Mouse (Mus musculus): Measurements from ENCODE around the gene Zfp872. TPM values are rescaled to one million over a fixed set of nuclear protein-coding genes. Genes with fewer than 3 reads are reported as not detected.
"Not testable (repeated sequence)": the region's sequence is repeated elsewhere in the genome, so short reads cannot be mapped to it uniquely, and the experiment has no call there.

The Zfp872 gene
- total RNA-seq (2021) = not detected
- long read RNA-seq, experiment 1 = 0 reads
- long read RNA-seq, experiment 2 = 0 reads

DNA sequence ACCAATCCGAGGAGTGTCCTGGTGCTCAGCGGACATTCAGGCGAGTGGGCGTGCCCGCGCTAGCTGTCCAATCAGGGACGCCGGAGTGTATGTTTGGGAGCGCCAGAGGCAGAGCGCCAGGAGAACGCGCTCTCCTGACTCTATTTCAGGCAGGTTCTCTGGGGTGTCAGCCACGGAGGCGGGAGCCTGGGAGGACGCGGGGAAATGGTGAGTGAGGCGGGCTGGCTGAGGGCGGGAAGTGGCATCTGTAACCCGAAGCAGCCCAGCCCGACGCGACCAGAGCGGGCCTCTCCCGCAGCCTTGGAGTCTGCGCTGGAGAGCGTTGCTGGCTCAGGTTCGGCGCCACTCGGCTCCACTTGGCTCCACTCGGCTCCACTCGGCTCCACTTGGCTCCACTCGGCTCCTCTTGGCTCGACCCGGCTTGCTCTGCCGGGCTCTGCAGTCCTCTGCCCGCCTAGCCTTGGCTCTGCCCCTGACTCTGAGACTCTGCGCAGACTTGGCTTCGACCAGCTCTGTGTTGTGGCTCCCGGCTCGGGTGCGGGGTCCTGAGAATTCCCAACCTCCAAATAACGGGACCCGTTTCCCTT is at the start of gene Zfp872:
Zfp872 (plus strand) TSS at position 66 of the 587 bp plus-strand sequence.
- DNase-seq = peak; percentile 11 to 16

DNA sequence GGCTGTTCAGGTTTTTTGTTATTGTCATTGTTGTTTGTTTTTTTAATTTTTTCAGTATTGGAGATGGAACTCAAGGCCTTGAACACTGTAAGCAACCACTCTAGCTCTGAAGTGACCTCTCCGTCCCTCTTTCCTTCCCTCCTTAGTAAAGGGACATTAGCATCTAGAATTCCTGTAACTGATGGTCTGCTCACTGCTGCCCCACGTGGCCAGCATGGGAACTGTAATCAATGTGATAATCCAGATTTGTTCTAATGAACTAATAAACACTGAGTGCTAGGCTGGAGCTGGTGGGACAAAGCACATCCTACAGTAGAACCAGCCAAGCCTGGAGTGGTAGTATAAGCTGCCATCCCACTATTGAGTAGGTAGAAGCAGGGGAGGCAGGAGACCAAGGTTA is 49.4 kb upstream of the Zfp872 start:
- intact Hi-C loops (cut with DNase I) = no loop called here
- DNase-seq = no peak

More for the DNA sequence above, at the start of gene Zfp872:
- intact Hi-C loops (cut with DNase I) = no loop called here

DNA sequence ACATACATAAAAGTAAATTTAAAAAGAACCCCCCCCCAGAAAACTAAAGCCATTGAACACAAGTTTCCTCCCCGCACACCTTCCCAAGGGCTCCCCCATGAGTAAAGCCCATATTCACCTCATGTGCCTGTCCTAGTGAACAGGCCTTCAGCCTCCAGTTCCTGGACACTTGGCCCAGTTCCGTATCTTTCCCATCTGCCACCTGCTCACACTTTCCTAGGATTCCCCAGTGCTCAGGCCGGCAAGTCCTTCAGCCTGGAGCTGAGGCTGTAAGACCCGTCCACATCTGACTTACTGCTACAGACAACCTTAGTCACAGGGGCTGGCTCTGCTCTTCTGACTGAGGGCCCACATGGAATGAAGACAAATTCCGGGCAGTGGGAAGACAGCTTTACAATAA is 48.1 kb upstream of the Zfp872 start:
- intact Hi-C loops (cut with DNase I) = no loop called here

DNA sequence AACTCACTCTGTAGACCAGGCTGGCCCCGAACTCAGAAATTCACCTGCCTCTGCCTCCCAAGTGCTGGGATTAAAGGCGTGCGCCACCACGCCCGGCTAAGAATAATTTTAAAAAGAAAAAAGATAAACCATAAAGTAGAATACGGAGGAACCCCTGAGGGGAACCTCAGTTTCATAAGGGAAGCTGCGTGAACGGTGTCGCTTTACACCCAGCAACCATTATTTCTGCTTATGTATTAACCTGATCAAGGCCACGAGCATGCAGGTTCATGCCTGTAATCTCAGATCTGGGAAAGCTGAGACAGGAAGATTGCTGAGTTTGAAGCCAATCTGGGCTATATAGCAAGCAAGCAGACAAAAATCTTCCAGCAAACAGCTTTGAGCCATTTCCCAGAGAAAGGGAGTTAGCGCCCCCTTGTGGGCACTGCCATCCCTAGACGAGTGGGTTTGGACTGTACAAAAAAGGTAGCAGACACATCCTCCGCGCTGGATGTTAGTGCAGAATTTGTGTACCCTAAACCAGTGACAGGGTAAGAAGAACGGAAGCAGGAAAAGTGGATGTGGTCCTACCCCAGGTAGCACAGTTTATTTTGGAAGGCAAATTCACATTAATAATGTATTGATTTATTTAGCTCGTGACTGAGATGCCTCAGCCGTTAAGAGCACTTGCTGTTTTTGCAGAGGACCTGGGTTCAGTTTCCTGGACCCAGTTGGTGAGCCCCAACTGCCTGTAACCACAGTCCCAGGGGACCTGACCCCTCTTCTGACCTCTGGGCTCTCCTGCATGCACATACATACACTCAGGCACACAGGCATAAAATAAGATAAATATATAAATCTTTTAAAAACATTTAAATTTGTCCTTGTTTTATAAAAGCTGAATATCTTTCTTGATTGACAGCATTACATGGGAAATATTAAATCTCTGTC is 44.5 kb upstream of the Zfp872 start:
- intact Hi-C loops (cut with DNase I) = loop anchor here (1.0 to 2.0 kb wide), 2 partner anchors 23 to 77 kb away; no protein-coding TSS in a partner anchor
- peak; percentile 74 to 79 for DNase-seq

More for the DNA sequence above, 48.1 kb upstream of the Zfp872 start:
- no peak for DNase-seq

DNA sequence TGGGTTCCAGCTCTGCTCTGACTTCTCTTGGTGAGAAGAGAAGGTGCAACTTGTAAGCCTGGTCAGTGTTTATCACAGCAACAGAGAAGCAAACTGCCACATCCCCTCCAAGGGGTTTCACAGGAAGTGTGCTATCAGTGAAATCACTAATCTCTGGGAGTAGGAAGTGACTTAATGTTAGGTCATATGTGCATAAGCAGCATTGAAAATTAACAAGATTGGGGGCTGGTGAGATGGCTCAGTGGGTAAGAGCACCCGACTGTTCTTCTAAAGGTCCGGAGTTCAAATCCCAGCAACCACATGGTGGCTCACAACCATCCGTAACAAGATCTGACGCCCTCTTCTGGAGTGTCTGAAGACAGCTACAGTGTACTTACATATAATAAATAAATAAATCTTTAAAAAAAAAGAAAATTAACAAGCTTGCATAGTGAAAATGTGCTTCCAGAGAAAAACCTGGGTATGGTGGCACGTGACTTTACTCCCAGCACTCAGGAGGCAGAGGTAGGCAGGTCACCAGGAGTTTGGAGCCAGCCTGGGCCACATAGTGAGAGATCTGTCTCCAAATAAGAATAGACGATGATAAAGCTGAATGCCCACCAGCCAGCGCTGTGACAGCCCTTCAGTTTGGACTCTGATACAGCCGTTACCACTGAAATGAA is 43.5 kb upstream of the Zfp872 start:
- no peak for DNase-seq
- intact Hi-C loops (cut with DNase I) = no loop called here

DNA sequence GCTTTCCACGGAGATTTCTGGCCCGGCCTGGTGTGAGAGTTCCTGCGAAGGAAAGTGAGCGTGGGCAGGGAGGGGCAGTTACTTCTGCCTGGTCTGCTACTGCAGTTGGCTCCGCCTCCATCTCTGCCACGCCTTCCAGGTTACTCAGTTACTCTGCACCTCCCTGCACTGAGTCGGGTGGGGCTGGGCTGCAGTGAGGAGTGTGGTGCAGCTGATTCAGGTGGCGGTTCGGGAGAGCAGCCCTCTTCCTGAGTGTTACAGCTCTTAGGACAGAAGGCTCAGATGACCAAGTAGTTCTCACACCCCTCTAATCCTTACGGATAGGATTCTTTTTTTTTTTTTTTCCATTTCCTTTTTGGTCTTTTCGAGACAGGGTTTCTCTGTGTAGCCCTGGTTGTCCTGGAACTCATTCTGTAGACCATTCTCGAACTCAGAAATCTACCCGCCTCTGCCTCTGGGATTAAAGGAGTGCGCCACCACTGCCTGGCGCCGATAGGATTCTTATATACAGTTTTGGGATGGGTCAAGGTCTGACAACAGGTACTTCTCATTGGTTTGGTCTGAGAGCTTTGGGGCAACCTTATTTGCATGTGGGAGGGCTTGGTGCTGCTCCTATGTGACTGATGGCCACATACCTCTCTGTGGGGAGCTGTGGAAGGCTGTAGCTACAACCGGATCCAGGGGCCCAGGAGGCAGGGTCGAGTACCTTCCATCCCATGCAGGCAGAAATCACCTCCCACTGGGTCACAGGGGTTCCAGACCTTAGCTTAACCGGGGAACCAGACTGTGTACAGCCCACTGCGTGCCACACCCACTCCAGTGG is 38.3 kb upstream of the Zfp872 start:
- no peak for DNase-seq
- intact Hi-C loops (cut with DNase I) = loop anchor here (5.0 kb wide), 1 partner anchor 172 kb away; no protein-coding TSS in a partner anchor

DNA sequence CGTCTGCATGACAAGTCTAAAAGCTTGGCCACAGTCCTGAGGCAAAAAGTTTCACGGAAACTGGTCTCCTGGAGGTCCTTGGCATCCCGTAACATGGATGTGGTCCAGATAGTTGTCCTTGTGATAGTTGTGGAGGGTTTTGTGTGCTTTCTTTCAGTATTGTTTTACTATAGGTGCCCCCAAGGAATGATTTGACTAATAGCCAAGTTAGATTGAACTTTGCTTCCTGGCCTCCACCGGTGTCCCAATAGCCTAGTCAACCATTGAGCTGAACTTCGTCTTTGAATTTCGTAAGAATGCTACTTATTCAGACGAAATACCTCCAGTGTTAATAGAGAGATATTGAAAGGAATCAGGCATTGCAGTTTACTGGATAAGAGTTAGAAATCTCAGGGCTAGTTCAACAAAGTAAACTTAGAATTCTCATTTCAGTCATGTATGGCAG is 37.6 kb upstream of the Zfp872 start:
- intact Hi-C loops (cut with DNase I); DNase-seq: not testable (repeated sequence)

DNA sequence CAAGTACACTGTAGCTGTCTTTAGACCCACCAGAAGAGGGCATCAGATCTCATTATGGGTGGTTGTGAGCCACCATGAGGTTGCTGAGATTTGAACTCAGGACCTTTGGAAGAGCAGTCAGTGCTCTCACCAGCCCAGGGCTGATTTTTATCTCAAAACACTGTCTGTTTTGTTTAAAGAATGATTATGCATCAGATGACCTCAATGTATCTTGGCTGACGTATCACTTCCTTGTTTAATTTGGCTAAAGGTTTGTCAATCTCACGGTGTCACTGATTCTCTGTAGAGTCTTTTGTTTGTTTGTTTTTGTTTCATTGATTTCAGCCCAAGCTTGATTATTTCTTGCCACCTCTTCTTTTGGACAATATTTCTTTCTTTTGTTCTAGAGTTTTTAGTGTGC is 36.9 kb upstream of the Zfp872 start:
- intact Hi-C loops (cut with DNase I) = no loop called here
- DNase-seq = no peak

DNA sequence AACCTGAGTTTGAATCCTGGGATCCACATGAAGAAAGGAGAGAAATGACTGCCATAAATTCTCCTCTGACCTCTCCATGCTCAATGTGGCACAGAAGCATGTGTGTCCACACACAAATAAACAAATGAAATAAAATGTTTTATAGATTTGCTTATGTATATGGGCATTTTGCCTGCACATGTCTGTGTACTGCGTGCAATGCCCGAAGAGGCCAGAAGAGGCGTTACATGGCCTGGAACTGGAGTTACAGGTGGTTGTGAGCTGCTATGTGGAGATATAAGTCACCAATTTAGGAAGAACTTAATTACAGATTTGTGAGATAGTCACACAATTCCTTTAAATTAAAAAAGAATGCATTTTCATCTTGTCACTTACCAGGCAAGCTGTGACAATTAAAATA is 34.1 kb upstream of the Zfp872 start:
- no peak for DNase-seq
- intact Hi-C loops (cut with DNase I) = no loop called here

DNA sequence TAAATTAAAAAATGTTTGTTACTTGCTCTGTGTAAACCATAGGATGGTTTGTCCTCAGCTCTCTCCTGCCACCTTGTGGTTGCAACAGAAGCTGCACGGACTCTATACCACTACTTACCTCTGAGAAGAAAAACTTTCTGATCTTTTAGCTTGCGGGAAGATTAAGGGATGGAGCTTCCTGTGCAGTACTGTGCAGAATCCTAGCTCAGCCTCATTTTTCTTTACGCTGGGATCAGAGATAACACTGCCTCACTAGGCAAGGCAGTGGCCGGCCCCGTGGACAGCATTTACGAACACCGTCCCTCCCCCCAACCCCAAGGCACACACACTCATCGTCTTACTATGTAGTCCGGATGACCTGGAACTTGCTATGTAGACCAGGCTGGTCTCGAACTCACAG is 32.3 kb upstream of the Zfp872 start:
- no peak for DNase-seq
- intact Hi-C loops (cut with DNase I) = no loop called here

DNA sequence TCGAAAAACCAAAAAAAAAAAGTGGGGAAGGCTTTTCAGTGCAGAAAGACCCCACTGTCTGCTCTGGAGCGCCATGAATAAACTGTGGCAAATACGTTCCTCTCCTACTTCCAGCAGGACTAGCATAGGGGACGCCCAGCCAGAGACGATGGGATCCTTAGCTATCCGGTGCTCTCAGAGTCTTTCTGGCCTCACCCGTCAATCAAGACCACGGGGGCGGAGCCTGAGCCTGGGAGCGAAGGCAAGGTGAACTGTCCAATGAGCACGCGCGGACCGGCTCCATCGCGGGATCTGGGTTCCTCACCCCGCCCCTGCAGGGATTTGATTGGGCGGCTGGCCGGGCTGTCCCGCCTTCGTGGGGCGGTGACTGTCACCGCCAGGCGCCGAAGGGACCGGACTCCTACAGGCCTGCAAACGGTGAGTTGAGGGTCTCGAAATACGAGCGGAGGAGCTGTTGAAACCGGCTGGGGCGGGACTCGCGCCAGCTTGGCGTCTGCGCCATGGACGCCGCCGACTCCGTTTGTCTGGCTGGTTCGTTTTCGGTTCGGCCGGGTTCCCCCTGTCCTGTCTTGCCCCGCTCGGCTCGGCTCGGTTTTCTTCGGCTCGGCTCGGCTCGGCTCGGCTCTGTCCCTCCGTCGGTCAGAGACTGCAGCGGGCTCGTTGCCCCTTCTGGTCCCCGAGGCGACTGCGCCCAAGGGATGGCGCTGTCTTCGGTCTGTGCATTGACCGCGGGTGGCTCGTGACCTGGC is 31.2 kb upstream of the Zfp872 start, which contains the start of gene Pigyl:
Pigyl (plus strand) TSS at position 350 of the 749 bp plus-strand sequence.
- DNase-seq = peak; percentile 99 to 100
- intact Hi-C loops (cut with DNase I) = no loop called here

DNA sequence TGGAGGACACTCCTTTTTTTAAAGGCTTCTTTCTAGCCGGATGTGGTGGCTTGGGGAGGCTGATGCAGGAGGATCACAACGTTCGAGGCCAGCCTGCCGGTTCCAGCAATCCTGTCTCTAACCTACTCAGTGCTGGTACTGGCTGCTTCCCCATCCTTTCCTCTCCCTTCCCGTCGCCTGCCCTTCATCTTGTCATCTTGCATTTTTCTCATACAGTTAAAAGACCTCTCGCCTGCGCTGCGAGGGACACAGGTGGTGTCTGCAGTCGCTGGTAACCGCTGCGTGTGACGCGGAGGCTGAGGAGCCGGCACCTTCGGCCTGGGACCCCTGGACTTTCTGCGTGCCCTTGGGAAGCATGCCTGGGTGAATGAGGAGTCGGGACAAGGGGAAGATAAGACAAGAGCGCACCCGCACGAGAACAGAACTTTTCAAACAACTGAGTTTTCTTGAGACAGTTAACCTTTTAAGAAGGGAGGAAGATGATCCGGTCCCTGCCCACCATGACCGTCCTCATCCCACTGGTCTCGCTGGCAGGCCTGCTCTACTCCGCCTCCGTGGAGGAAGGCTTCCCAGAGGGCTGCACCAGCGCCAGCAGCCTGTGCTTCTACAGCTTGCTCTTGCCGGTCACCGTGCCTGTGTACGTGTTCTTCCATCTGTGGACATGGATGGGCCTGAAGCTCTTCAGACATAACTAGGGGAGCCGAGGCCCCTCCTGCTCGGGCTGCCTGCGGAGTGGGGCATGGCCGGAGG is 30.2 kb upstream of the Zfp872 start:
- no peak for DNase-seq
- intact Hi-C loops (cut with DNase I) = no loop called here

DNA sequence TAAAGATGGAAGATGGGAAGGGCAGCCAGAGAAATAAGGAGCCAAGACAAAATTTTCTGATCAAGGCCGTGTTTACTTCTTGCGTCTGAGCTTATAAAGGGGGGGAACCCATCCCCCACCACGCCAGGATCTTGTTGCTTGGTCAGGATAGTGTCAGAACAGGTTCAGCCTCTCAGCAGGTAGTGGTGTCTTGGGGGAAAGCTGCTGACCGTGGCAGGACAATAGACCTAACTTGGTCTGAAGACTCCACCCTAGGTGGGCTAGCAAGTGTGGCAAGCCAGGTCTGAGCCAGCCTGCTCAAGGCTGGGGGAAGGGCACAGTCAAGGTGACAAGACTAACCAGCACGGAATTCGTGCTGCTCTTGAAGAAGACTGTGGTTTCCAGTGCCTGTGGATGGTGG is 26.6 kb upstream of the Zfp872 start:
- intact Hi-C loops (cut with DNase I) = no loop called here
- DNase-seq = no peak

DNA sequence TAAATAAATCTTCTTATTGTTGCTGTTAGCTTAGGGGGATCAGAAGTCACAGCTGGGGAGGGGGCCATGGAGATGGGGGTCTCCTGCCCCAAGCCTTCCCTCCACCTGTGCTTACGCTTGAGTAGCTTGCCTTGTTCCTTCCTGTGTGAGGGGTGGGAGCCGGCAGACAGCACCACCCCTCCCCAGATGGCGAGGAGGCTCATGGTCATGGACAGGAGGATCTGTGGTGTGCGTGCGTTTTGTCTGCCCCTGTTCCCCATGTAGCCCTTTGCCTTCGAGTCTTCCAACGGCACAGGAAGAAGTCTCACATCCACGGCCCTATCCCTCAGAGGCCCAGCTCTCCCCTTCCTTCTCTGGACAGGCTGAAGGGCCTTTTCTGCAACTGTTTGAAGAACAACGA is 25.6 kb upstream of the Zfp872 start:
- DNase-seq = no peak
- intact Hi-C loops (cut with DNase I) = no loop called here

DNA sequence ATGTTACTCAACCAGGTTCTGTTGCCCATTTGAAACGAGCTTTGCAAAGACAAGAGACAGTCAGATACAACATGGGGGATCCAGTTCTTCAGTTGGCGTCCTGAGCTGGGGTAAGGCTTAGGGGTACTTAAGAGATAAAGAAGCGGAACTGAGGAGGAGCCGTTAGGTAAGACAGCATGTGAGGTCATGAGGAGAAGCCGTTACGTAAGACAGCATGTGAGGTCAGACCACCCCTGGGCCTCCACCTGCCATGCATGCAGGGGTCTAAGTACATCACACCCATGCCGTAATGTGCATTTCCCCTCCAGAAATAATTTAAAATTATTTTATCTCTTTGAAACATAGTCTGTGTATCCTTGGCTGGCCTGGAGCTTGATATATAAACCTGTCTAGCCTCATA is 25.0 kb upstream of the Zfp872 start:
- DNase-seq = no peak
- intact Hi-C loops (cut with DNase I) = no loop called here

DNA sequence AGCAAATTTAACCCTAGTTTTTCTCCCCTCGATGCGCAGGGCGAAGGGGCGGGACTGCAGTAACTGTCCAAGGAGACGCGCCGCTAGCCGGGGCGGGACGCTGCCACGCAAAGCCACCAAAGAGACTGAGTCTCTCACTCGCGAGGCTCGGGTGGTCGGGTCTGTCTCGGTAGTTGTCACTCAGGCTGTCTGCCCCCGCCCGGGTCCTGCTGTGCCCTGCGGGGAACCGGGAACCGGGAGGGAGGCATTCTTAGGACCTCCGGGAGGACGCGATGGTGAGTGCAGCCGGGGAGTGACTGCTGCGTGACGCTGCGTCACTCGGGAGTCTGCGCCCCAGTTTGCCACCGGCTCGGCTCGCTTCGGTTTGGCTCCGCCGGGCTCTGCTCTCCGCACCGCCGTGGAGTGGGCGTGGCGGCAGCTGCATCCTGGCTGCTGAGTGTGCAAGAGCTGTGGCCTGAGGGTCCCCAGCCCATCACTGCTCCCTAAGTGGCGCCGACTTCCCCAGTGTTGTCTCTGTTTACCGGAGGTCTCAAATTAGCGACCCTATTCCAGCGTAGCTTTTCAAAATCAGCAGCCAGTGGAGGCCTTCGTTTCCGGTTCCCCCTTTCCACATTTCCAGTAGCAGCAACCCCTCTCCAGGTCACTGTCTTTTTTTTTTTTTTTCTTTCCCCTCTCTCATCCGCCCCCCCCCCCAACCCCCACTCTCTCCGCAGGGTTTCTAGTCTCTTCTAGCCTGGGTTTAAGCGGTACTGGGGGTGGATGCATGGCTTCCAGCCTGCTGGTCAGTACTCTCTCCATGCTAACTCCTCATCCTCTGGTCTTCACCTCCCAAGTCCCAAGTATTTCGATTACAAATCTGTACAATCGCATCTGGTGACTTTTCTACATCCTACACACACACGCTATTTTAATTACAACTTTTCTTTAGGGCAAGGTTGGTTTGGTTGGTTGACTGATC is 22.9 kb upstream of the Zfp872 start:
- DNase-seq = no peak

DNA sequence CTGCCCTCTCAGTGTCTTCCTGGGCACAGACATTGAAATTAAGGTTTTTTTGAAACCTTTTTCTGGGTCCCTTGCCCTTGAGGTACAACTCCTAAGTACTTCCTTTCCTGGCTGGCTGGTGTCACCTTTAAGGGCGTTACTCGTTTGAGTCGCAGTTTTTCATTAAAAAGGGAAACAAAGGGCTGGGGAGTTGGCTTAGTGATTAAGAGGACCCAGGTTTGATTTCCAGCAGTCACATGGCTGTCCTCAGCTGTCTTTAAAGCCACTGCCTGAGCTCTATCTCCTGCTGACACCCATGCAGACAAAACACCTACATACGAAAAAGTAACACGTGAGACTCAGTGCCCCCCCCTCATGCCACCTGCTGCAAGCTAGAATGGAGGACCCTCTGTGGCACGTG is 21.9 kb upstream of the Zfp872 start:
- intact Hi-C loops (cut with DNase I) = no loop called here
- DNase-seq = no peak

More for the DNA sequence above, 22.9 kb upstream of the Zfp872 start:
- intact Hi-C loops (cut with DNase I) = no loop called here

DNA sequence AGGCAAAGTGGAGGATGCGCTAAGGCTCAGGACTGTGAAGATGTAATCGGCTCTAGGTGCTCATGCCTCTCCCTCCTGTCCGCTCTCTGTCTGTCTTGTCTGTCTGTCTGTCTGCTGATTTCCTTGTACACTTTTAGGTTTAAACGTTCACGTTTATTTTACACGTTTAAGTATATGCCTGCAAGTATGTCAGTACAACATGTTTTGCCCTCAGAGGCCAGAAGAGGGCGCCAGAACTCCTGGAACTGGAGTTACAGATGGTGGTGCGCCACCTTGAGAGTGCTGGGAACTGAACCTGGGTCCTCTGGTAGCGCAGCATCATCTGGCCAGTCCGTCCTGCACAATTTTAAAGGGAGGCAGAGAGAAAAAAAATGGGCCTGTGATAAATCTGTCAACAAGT is 21.2 kb upstream of the Zfp872 start:
- intact Hi-C loops (cut with DNase I) = no loop called here
- no peak for DNase-seq
